Mouse (Mus musculus): ENCODE measurements around the gene Kat2a. TPM values are rescaled to one million over a fixed set of nuclear protein-coding genes. Genes with fewer than 3 reads are reported as not detected.

Gene Kat2a
- polyA plus RNA-seq, 1 experiment from 2014 or later = 82.0 TPM

- Histone ChIP-seq H3K9me3 (ENCODE audit: control insufficient read depth, low read length) (no peaks in the 10 kb centered on the region), H3K27ac (ENCODE audit: low read depth, low read length) (no peak overlapping the region), H3K4me2 (ENCODE audit: low read depth, low read length, severe bottlenecking) (no peak overlapping the region), H3K36me3 (ENCODE audit: control insufficient read depth, insufficient read depth, low read length) (no peaks in the 10 kb centered on the region), H3K27me3 (ENCODE audit: control insufficient read depth, insufficient read depth, low read length) (peaks cover 5% of the 10 kb centered on the region), H3K4me1 (replicated peaks; ENCODE audit: control insufficient read depth, insufficient read depth, low read length) (peaks cover 2% of the 10 kb centered on the region; the same call in 1 of the 2 replicates), H3K4me3 (ENCODE audit: low read depth, low read length) (no peak overlapping the region), H3K9ac (ENCODE audit: low read length) (no peak overlapping the region)
- WGBS = 86% methylated on average over 12 of the region's 12 CpGs
- DNase-seq (ENCODE audit: low spot score) (no peak), ATAC-seq (replicated peaks; ENCODE audit: low FRiP score) (no peak)
Observed at GRCm38 (mm10) chr11:100754021-100754692, 41.9 kb upstream of the Kat2a start.

GRCm38 (mm10) chr11:100752294-100752693 is 40.0 kb upstream of the Kat2a start:
- Histone ChIP-seq H3K9me3 (ENCODE audit: control insufficient read depth, low read length) (no peaks in the 10 kb centered on the region), H3K4me2 (ENCODE audit: low read depth, low read length, severe bottlenecking) (no peak overlapping the region), H3K36me3 (ENCODE audit: control insufficient read depth, insufficient read depth, low read length) (no peaks in the 10 kb centered on the region), H3K4me1 (replicated peaks; ENCODE audit: control insufficient read depth, insufficient read depth, low read length) (no peaks in the 10 kb centered on the region), H3K4me3 (ENCODE audit: low read depth, low read length) (no peak overlapping the region), H3K9ac (ENCODE audit: low read length) (no peak overlapping the region), H3K27ac (ENCODE audit: low read depth, low read length) (no peak overlapping the region), H3K27me3 (ENCODE audit: control insufficient read depth, insufficient read depth, low read length) (no peaks in the 10 kb centered on the region)
- WGBS = 50% methylated on average over 10 of the region's 10 CpGs
- ATAC-seq (replicated peaks; ENCODE audit: low FRiP score) = no peak
- no peak for DNase-seq (ENCODE audit: low spot score)

- no peak overlapping the region for H3K9ac ChIP-seq (ENCODE audit: low read length)
- no peak for ATAC-seq (replicated peaks; ENCODE audit: low FRiP score)
- no peak for DNase-seq (ENCODE audit: low spot score)
Observed at GRCm38 (mm10) chr11:100750127-100750526, 37.9 kb upstream of the Kat2a start.

GRCm38 (mm10) chr11:100749469-100749868 is 37.2 kb upstream of the Kat2a start:
- no peak for ATAC-seq (replicated peaks; ENCODE audit: low FRiP score)
- Histone ChIP-seq H3K4me3 (ENCODE audit: low read depth, low read length) (no peak overlapping the region), H3K27me3 (ENCODE audit: control insufficient read depth, insufficient read depth, low read length) (no peaks in the 10 kb centered on the region), H3K9me3 (ENCODE audit: control insufficient read depth, low read length) (no peaks in the 10 kb centered on the region), H3K9ac (ENCODE audit: low read length) (no peak overlapping the region), H3K36me3 (ENCODE audit: control insufficient read depth, insufficient read depth, low read length) (no peaks in the 10 kb centered on the region), H3K4me2 (ENCODE audit: low read depth, low read length, severe bottlenecking) (no peak overlapping the region), H3K4me1 (replicated peaks; ENCODE audit: control insufficient read depth, insufficient read depth, low read length) (no peaks in the 10 kb centered on the region), H3K27ac (ENCODE audit: low read depth, low read length) (no peak overlapping the region)
- no peak for DNase-seq (ENCODE audit: low spot score)
- 60% methylated on average over 25 of the region's 25 CpGs for WGBS

More at GRCm38 (mm10) chr11:100750127-100750526, 37.9 kb upstream of the Kat2a start:
- no peaks in the 10 kb centered on the region for H3K36me3 ChIP-seq (ENCODE audit: control insufficient read depth, insufficient read depth, low read length)
- no peaks in the 10 kb centered on the region for H3K4me1 ChIP-seq (replicated peaks; ENCODE audit: control insufficient read depth, insufficient read depth, low read length)
- H3K4me3 ChIP-seq (ENCODE audit: low read depth, low read length) = no peak overlapping the region
- no peaks in the 10 kb centered on the region for H3K27me3 ChIP-seq (ENCODE audit: control insufficient read depth, insufficient read depth, low read length)
- WGBS = 89% methylated on average over 16 of the region's 16 CpGs
- H3K27ac ChIP-seq (ENCODE audit: low read depth, low read length) = no peak overlapping the region
- no peak overlapping the region for H3K4me2 ChIP-seq (ENCODE audit: low read depth, low read length, severe bottlenecking)
- no peaks in the 10 kb centered on the region for H3K9me3 ChIP-seq (ENCODE audit: control insufficient read depth, low read length)

GRCm38 (mm10) chr11:100748620-100749019 is 36.4 kb upstream of the Kat2a start:
- ATAC-seq (replicated peaks; ENCODE audit: low FRiP score) = no peak
- no peak overlapping the region for H3K9ac ChIP-seq (ENCODE audit: low read length)
- 84% methylated on average over 4 of the region's 4 CpGs for WGBS

GRCm38 (mm10) chr11:100747114-100747513 is 34.8 kb upstream of the Kat2a start:
- Histone ChIP-seq H3K36me3 (ENCODE audit: control insufficient read depth, insufficient read depth, low read length) (no peaks in the 10 kb centered on the region), H3K4me3 (ENCODE audit: low read depth, low read length) (no peak overlapping the region), H3K27me3 (ENCODE audit: control insufficient read depth, insufficient read depth, low read length) (no peaks in the 10 kb centered on the region), H3K4me1 (replicated peaks; ENCODE audit: control insufficient read depth, insufficient read depth, low read length) (no peaks in the 10 kb centered on the region), H3K9ac (ENCODE audit: low read length) (no peak overlapping the region), H3K27ac (ENCODE audit: low read depth, low read length) (no peak overlapping the region), H3K9me3 (ENCODE audit: control insufficient read depth, low read length) (no peaks in the 10 kb centered on the region), H3K4me2 (ENCODE audit: low read depth, low read length, severe bottlenecking) (no peak overlapping the region)
- ATAC-seq (replicated peaks; ENCODE audit: low FRiP score) (no peak), DNase-seq (ENCODE audit: low spot score) (no peak)
- WGBS = 70% methylated on average over 5 of the region's 5 CpGs

More at GRCm38 (mm10) chr11:100748620-100749019, 36.4 kb upstream of the Kat2a start:
- Histone ChIP-seq H3K36me3 (ENCODE audit: control insufficient read depth, insufficient read depth, low read length) (no peaks in the 10 kb centered on the region), H3K4me2 (ENCODE audit: low read depth, low read length, severe bottlenecking) (no peak overlapping the region), H3K27ac (ENCODE audit: low read depth, low read length) (no peak overlapping the region), H3K4me3 (ENCODE audit: low read depth, low read length) (no peak overlapping the region), H3K9me3 (ENCODE audit: control insufficient read depth, low read length) (no peaks in the 10 kb centered on the region), H3K4me1 (replicated peaks; ENCODE audit: control insufficient read depth, insufficient read depth, low read length) (no peaks in the 10 kb centered on the region), H3K27me3 (ENCODE audit: control insufficient read depth, insufficient read depth, low read length) (no peaks in the 10 kb centered on the region)
- no peak for DNase-seq (ENCODE audit: low spot score)

- ATAC-seq (replicated peaks; ENCODE audit: low FRiP score) (no peak), DNase-seq (ENCODE audit: low spot score) (no peak)
- 90% methylated on average over 10 of the region's 10 CpGs for WGBS
- Histone ChIP-seq H3K9ac (ENCODE audit: low read length) (no peak overlapping the region), H3K27me3 (ENCODE audit: control insufficient read depth, insufficient read depth, low read length) (no peaks in the 10 kb centered on the region), H3K4me2 (ENCODE audit: low read depth, low read length, severe bottlenecking) (no peak overlapping the region), H3K4me1 (replicated peaks; ENCODE audit: control insufficient read depth, insufficient read depth, low read length) (no peaks in the 10 kb centered on the region), H3K36me3 (ENCODE audit: control insufficient read depth, insufficient read depth, low read length) (no peaks in the 10 kb centered on the region), H3K4me3 (ENCODE audit: low read depth, low read length) (no peak overlapping the region), H3K27ac (ENCODE audit: low read depth, low read length) (no peak overlapping the region), H3K9me3 (ENCODE audit: control insufficient read depth, low read length) (no peaks in the 10 kb centered on the region)
Observed at GRCm38 (mm10) chr11:100746546-100746945, 34.3 kb upstream of the Kat2a start.

GRCm38 (mm10) chr11:100745085-100745484 is 32.8 kb upstream of the Kat2a start:
- no peak overlapping the region for H3K9ac ChIP-seq (ENCODE audit: low read length)
- 14% methylated on average over 6 of the region's 6 CpGs for WGBS
- H3K36me3 ChIP-seq (ENCODE audit: control insufficient read depth, insufficient read depth, low read length) = no peaks in the 10 kb centered on the region
- DNase-seq (ENCODE audit: low spot score) (peak; percentile 70), ATAC-seq (replicated peaks; ENCODE audit: low FRiP score) (no peak)
- H3K27me3 ChIP-seq (ENCODE audit: control insufficient read depth, insufficient read depth, low read length) = no peaks in the 10 kb centered on the region
- no peaks in the 10 kb centered on the region for H3K9me3 ChIP-seq (ENCODE audit: control insufficient read depth, low read length)
- H3K4me2 ChIP-seq (ENCODE audit: low read depth, low read length, severe bottlenecking) = no peak overlapping the region
- no peak overlapping the region for H3K27ac ChIP-seq (ENCODE audit: low read depth, low read length)
- no peaks in the 10 kb centered on the region for H3K4me1 ChIP-seq (replicated peaks; ENCODE audit: control insufficient read depth, insufficient read depth, low read length)
- no peak overlapping the region for H3K4me3 ChIP-seq (ENCODE audit: low read depth, low read length)

- no peak overlapping the region for H3K9ac ChIP-seq (ENCODE audit: low read length)
- no peak overlapping the region for H3K4me3 ChIP-seq (ENCODE audit: low read depth, low read length)
- no peak for ATAC-seq (replicated peaks; ENCODE audit: low FRiP score)
- DNase-seq (ENCODE audit: low spot score) = no peak
- no peaks in the 10 kb centered on the region for H3K9me3 ChIP-seq (ENCODE audit: control insufficient read depth, low read length)
- WGBS = 76% methylated on average over 6 of the region's 6 CpGs
- no peaks in the 10 kb centered on the region; the same call in 1 of the 2 replicates for H3K4me1 ChIP-seq (replicated peaks; ENCODE audit: control insufficient read depth, insufficient read depth, low read length)
- H3K27me3 ChIP-seq (ENCODE audit: control insufficient read depth, insufficient read depth, low read length) = no peaks in the 10 kb centered on the region
- no peak overlapping the region for H3K27ac ChIP-seq (ENCODE audit: low read depth, low read length)
- H3K4me2 ChIP-seq (ENCODE audit: low read depth, low read length, severe bottlenecking) = no peak overlapping the region
- no peaks in the 10 kb centered on the region for H3K36me3 ChIP-seq (ENCODE audit: control insufficient read depth, insufficient read depth, low read length)
Observed at GRCm38 (mm10) chr11:100741348-100741747, 29.1 kb upstream of the Kat2a start.

Measured in forebrain, embryonic 11.5 days (tissue).